Mouse (Mus musculus) forebrain, embryonic 13.5 days (tissue): ENCODE measurements at regions not wholly inside any gene's neighbourhood (a gene's known extent, or its start where the extent isn't known, plus 50 kb on each side); places are given as distances from the start of the nearest gene placed in this dataset.

ENCODE experiments used
- ATAC-seq: fragments of 200-750 bp; cut with Nextera tagmentation; 2 replicates; pipeline ENCODE4 v1.8.0; 2017
- H3K27ac ChIP-seq: fragments of 300-500 bp; sonication (generic); 2 replicates; pipeline ENCODE4 v1.5.1; 2015; ENCODE audit warnings: inconsistent platforms, mild to moderate bottlenecking, moderate library complexity
- H3K27me3 ChIP-seq: fragments of 300-500 bp; sonication (generic); 2 replicates; pipeline ENCODE4 v1.6.1; 2015; ENCODE audit warnings: mild to moderate bottlenecking, inconsistent platforms
- H3K36me3 ChIP-seq: fragments of 300-500 bp; sonication (generic); 2 replicates; pipeline ENCODE4 v1.6.1; 2015; ENCODE audit warnings: mild to moderate bottlenecking, inconsistent platforms; ENCODE audit not compliant: poor library complexity, severe bottlenecking
- H3K4me1 ChIP-seq: fragments of 300-500 bp; sonication (generic); 2 replicates; pipeline ENCODE4 v1.6.1; 2015; ENCODE audit warnings: inconsistent platforms
- H3K4me2 ChIP-seq: fragments of 300-500 bp; sonication (generic); 2 replicates; pipeline ENCODE4 v1.6.1; 2015; ENCODE audit warnings: inconsistent platforms, mild to moderate bottlenecking, moderate library complexity
- H3K4me3 ChIP-seq: fragments of 300-500 bp; sonication (generic); 2 replicates; pipeline ENCODE4 v1.5.1; 2015; ENCODE audit warnings: mild to moderate bottlenecking, inconsistent platforms
- H3K9ac ChIP-seq: fragments of 300-500 bp; sonication (generic); 2 replicates; pipeline ENCODE4 v1.6.1; 2015; ENCODE audit warnings: mild to moderate bottlenecking, inconsistent platforms
- H3K9me3 ChIP-seq: fragments of 300-500 bp; sonication (generic); replicated peaks from 2 replicates; pipeline ENCODE4 v1.6.1; 2016; ENCODE audit warnings: inconsistent platforms
- WGBS: fragments of 180-500 bp; shearing (Covaris S2); methylation state at CpG from one replicate; pipeline ENCODE4 v1.1.7; 2015; 5-methylcytosine and 5-hydroxymethylcytosine counted together

DNA sequence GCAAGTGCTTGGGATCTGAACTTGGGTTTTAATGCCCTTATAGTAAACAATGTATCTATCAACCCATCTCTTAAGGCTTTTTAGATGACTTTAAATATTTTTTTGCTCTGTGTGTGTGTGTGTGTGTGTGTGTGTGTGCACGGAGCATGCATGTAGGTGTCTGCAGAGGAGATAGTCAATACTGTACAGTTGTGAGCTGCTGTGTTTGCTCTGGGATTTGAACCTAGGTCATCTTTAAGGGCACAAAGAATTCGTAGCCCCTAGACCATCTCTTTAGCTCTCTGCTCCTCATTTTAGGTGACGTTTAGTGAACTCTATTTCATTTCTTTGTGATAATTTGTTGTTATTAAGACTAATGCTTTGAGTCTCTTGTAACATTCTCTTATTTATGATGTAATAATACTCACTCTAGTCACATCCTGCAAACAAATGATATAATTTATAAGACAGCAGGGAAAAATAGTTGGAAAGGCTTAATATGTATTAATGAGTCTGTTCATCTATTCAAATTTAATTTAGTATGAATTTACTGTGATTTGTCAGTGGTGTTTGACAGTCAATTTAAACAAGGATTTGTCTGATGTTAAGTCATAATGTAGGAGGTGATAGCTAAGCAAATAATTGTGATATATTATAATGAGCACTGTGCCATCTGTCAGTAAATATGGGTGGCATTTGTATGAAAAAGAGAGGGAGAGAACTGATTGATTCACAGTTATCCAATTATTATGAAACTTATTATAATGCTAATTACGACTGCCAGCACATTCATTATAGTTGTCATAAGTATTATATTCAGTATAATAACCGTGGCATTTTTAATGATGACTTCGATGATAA lies 212.8 kb upstream of the Tnc start:
- H3K4me1 ChIP-seq, result no peaks in the 10 kb centered on the region
- no peak overlapping the region for H3K9ac ChIP-seq
- H3K27ac ChIP-seq, result no peak overlapping the region
- H3K4me2 ChIP-seq, result no peak overlapping the region
- no peaks in the 10 kb centered on the region for H3K27me3 ChIP-seq
- no peaks in the 10 kb centered on the region for H3K36me3 ChIP-seq
- H3K4me3 ChIP-seq, result no peak overlapping the region
- 71% methylated on average over 6 of the region's 6 CpGs for WGBS
- peak; percentile 89 for ATAC-seq
- no peaks in the 10 kb centered on the region for H3K9me3 ChIP-seq

DNA sequence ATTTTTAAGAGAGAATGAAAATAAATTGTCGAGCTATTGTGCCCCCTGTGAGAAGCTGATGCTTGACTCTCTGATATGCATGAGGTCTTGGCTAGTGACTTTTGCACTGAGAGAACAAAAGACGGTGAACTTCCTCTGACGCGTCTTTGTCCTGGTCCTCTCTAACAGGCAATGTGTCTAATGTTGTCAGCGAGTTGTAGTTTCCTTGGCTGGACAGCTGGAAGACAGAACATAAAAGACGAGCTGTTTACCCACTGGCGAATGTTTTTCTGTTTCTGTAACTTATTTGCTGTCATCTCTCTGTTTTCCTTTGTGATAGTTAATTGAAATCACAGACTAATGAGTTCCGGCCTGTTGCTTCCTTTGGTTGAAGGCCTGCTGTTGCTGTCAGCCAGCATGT lies 208.4 kb upstream of the Tnc start:
- H3K4me2 ChIP-seq, result no peak overlapping the region
- no peak overlapping the region for H3K9ac ChIP-seq
- H3K9me3 ChIP-seq, result no peaks in the 10 kb centered on the region
- H3K4me1 ChIP-seq, result no peaks in the 10 kb centered on the region
- 70% methylated on average over 8 of the region's 8 CpGs for WGBS
- no peak for ATAC-seq
- H3K4me3 ChIP-seq, result no peak overlapping the region
- no peaks in the 10 kb centered on the region for H3K36me3 ChIP-seq
- H3K27ac ChIP-seq, result no peak overlapping the region
- H3K27me3 ChIP-seq, result no peaks in the 10 kb centered on the region

DNA sequence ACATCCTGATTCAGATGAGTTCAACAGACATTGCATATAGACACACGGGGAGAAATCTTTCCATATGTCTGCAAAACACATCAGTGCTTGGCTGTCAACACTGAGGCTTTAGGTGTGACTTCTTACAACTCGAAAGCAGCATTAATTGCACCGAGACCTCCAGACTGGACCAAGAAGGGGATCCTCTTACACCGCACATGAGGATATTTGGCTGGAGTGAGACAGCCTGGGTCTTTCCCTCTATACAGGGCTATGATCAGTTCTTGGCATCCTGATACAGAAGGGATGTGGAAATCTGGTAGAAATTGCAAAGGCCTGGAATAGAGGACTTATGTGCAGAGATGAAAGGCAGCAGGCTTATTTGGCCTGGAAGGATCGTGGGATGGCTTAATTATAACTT lies 203.9 kb upstream of the Tnc start:
- no peak for ATAC-seq
- H3K4me2 ChIP-seq, result no peak overlapping the region
- no peaks in the 10 kb centered on the region for H3K9me3 ChIP-seq
- no peak overlapping the region for H3K9ac ChIP-seq
- H3K27me3 ChIP-seq, result no peaks in the 10 kb centered on the region
- 86% methylated on average over 5 of the region's 5 CpGs for WGBS
- no peak overlapping the region for H3K27ac ChIP-seq
- no peaks in the 10 kb centered on the region for H3K4me1 ChIP-seq
- no peaks in the 10 kb centered on the region for H3K36me3 ChIP-seq
- no peak overlapping the region for H3K4me3 ChIP-seq

DNA sequence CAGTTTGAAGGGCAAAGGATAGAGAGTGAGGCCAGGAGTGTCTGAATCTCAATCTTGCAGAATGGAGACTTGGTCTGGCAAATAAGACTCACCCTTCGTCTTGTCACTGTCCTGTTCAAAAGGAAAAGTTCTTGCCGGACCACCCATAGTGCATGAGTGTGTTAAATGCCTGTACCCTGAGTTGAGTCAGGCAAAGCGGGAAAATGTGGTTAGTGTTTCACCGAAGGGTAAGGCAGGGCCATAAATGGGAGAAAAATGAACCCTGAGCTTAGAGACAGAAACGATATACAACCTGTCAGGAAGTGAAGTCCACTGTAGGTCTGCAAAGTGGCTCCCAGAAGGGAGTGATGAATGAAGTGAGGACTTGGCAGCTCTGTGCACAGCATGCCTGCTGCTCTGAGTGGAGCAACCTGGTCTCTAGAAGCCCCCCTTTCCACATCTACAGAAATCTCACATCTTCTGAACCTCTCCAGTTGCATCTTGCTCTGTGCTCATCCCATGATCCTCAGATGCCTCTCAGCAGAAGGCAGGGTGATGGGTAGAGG lies 191.5 kb upstream of the Tnc start:
- no peak for ATAC-seq
- Histone ChIP-seq H3K9me3 (no peaks in the 10 kb centered on the region), H3K36me3 (no peaks in the 10 kb centered on the region), H3K27me3 (no peaks in the 10 kb centered on the region), H3K27ac (no peak overlapping the region), H3K9ac (no peak overlapping the region), H3K4me3 (no peak overlapping the region), H3K4me1 (no peaks in the 10 kb centered on the region), H3K4me2 (no peak overlapping the region)
- 78% methylated on average over 5 of the region's 5 CpGs for WGBS

DNA sequence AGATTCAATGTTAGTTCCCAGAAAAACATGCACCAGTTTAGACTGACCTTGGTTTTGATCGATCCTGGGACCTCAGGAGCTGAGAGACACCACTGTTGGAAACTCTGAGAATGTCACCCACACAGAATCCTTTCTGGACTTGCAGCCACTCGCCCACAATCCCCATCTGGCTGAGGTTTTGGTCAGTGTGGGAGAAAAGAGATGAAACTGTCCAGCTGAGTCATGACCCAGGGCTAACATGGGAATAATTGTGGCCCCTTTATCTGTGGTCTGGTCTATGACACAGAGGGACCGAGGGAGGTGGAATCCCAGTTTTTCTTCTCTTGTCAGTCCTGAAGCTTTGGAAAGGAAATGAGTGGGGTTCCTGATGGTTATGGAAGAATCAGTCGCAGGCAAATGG lies 188.7 kb upstream of the Tnc start:
- Histone ChIP-seq H3K4me2 (no peak overlapping the region), H3K4me1 (no peaks in the 10 kb centered on the region), H3K27ac (no peak overlapping the region), H3K9me3 (no peaks in the 10 kb centered on the region), H3K27me3 (no peaks in the 10 kb centered on the region), H3K9ac (no peak overlapping the region), H3K4me3 (no peak overlapping the region), H3K36me3 (no peaks in the 10 kb centered on the region)
- WGBS, result 86% methylated on average over 4 of the region's 4 CpGs
- ATAC-seq, result no peak

DNA sequence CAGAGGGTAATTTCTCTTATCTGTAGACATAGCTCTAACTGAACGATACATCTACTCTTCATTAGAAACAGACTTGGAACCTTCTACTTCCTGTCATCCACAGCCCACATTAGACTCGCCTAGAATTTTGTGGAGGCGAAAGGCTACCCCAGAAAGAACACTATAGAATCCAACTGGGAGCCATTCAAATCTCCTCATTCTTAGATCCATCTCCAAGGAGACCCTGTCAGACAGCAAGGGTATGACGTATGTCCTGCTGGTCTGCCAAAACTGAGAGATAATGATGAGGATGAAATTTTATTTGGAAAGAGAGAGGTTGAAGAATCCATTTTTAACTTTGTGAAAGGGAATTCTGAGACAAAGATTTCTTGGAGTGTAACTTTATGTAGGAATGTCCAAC lies 185.3 kb upstream of the Tnc start:
- no peak overlapping the region for H3K27ac ChIP-seq
- no peaks in the 10 kb centered on the region for H3K4me1 ChIP-seq
- 65% methylated on average over 4 of the region's 4 CpGs for WGBS
- H3K9me3 ChIP-seq, result no peaks in the 10 kb centered on the region
- H3K27me3 ChIP-seq, result no peaks in the 10 kb centered on the region
- H3K4me3 ChIP-seq, result no peak overlapping the region
- no peak overlapping the region for H3K4me2 ChIP-seq
- no peak for ATAC-seq
- no peak overlapping the region for H3K9ac ChIP-seq
- H3K36me3 ChIP-seq, result no peaks in the 10 kb centered on the region

DNA sequence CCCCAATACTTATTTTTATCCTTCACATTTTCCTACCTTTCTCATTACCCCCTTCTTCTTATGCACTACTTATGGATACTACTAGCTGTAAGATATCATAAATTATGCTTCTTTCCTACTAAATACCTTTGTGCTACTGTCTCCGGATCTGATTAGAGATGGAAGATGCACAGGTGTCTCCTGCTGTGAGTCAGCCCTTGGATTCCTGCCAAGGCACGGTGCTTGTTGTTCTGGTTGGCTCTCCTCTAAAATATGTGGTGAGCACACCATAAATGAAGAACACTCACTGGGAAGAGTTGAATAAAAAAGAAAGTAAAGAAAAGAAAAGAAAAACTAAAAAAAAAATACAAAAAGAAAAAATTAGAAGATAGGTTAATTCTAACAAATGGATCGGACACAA lies 181.5 kb upstream of the Tnc start:
- 67% methylated on average over 3 of the region's 3 CpGs for WGBS
- Histone ChIP-seq H3K36me3 (no peaks in the 10 kb centered on the region), H3K4me2 (no peak overlapping the region), H3K27ac (no peak overlapping the region), H3K9me3 (no peaks in the 10 kb centered on the region), H3K27me3 (no peaks in the 10 kb centered on the region), H3K4me1 (no peaks in the 10 kb centered on the region), H3K9ac (no peak overlapping the region), H3K4me3 (no peak overlapping the region)
- no peak for ATAC-seq

DNA sequence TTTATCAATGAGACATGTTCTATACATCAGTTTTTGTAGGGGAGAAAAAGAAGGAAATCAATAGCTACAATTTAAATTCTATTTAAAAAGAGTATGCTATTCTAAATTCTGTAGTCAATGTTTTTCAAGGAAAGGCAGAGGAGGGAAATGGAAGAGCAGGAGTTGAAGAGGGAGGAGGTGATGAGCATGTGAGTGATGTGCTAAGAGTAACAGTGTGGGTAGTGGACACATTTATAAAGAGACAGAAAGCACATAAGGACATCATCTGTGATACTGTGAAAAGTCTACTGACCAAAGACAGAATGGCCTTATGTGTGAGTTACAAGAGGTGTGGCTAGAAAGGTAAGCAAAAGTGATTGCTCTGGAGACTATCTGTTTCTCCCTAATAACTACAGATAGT lies 179.8 kb upstream of the Tnc start:
- H3K4me1 ChIP-seq, result no peaks in the 10 kb centered on the region
- H3K4me2 ChIP-seq, result no peak overlapping the region
- H3K9me3 ChIP-seq, result no peaks in the 10 kb centered on the region
- H3K27ac ChIP-seq, result no peak overlapping the region
- no peaks in the 10 kb centered on the region for H3K36me3 ChIP-seq
- no peaks in the 10 kb centered on the region for H3K27me3 ChIP-seq
- no peak overlapping the region for H3K4me3 ChIP-seq
- ATAC-seq, result no peak
- H3K9ac ChIP-seq, result no peak overlapping the region

DNA sequence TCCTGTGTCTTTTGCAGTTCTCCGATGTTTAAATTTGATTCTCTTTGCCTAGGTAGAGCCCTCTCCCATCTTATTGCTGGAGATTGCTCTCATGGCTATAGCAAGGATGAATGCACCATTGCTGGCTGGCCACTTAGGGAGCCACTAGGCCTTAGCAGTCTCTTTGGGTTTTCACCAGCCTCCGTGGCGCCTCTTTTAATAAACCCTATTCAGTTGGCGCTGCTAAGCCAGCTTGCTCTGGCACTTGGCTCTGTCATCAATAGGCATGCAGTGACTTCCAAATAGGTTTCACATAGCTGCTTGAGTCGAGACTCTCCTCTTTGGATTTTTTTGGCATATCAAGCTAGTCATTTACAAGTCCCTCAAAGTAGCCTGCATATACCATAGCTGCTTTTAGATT lies 178.1 kb upstream of the Tnc start:
- no peak for ATAC-seq
- H3K9me3 ChIP-seq, result no peaks in the 10 kb centered on the region
- 68% methylated on average over 5 of the region's 5 CpGs for WGBS
- no peaks in the 10 kb centered on the region for H3K4me1 ChIP-seq
- no peak overlapping the region for H3K4me2 ChIP-seq
- no peak overlapping the region for H3K4me3 ChIP-seq
- no peaks in the 10 kb centered on the region for H3K36me3 ChIP-seq
- no peak overlapping the region for H3K27ac ChIP-seq
- H3K9ac ChIP-seq, result no peak overlapping the region
- H3K27me3 ChIP-seq, result no peaks in the 10 kb centered on the region

DNA sequence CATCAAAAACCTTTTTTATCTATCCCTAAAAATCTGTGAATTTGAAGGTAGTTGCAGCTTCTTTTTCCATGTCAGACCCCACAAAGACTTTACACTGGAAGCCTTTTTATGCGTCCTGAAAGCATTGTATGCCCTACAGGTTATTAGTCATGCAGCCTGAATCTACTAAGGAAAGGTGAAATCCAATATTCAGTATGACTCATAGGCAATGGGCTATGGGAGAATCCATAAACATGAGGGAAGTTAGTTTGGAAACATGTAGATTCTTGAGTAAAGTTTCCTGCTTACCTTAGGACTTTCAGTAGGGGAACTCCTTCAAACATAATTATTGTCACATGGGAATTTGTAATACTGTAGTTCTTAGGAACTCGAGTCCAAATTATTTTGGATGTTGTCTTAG lies 173.0 kb upstream of the Tnc start:
- 88% methylated on average over 2 of the region's 2 CpGs for WGBS
- Histone ChIP-seq H3K4me1 (no peaks in the 10 kb centered on the region), H3K27me3 (no peaks in the 10 kb centered on the region), H3K9me3 (no peaks in the 10 kb centered on the region), H3K4me2 (no peak overlapping the region), H3K4me3 (no peak overlapping the region), H3K9ac (no peak overlapping the region), H3K36me3 (no peaks in the 10 kb centered on the region), H3K27ac (no peak overlapping the region)
- no peak for ATAC-seq

DNA sequence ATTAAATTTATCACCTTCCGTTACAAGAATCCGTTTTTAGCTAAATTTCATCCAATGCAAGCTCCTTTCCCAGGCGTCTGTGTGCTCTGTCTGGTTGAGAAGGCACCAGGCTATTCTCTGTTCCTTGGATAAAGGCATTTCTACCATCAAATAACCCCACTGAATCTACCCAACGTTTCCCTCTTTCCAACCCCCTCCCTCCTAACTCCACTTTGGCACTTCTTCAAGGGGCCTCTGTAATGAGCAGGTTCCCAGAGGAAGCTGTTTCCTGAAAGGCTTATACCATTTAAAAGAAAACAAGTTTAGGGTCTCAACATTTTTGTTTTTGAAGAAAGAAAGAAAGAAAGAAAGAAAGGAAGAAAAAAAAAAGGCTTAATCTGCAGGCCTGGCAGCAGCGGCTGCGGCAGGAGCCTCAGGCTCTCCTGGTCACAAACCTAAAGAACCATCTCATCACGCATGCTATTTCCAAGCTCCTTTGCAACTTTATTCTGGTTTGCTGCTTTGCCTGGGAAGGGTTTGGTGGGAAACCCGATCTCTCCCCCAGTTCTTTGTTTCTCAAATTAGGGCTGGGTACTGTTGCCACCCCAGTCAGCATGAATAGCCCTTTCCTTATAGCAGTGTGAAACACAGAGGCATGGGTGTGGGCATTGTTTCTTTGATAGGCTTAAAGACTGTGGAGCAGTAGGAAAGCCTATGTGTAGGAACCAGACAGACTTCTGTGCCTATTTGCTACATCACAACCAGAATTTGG lies 160.5 kb upstream of the Tnc start:
- 14% methylated on average over 8 of the region's 8 CpGs for WGBS
- peaks cover 8% of the 10 kb centered on the region; the same call in 1 of the 2 replicates for H3K4me1 ChIP-seq
- no peak overlapping the region for H3K4me2 ChIP-seq
- H3K36me3 ChIP-seq, result no peaks in the 10 kb centered on the region
- H3K27me3 ChIP-seq, result no peaks in the 10 kb centered on the region
- peaks cover 4% of the 10 kb centered on the region; the same call in 1 of the 2 replicates for H3K9me3 ChIP-seq
- peak; percentile 99 for ATAC-seq
- no peak overlapping the region for H3K9ac ChIP-seq
- no peak overlapping the region for H3K4me3 ChIP-seq
- peak overlapping the region; percentile 35 for H3K27ac ChIP-seq

DNA sequence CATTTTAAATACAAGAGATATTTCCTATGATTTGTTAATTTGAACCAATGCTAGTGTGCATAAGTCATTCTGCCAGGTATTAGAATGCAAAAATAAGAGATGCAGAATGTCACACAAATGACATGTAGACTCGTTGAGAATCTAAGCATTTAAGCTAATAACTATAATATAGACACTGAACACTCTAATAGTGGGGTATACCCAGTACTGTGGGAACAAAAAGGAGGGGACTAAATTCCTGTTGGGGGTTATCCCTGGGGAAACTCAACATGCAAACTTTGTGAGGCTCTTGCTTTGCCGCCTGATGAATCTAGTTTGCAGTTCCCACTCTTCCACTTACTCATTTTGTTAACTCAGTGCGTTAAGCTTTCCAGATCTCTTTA lies 154.0 kb upstream of the Tnc start:
- Histone ChIP-seq H3K27me3 (no peaks in the 10 kb centered on the region), H3K36me3 (no peaks in the 10 kb centered on the region), H3K4me3 (no peak overlapping the region), H3K9ac (no peak overlapping the region), H3K4me2 (no peak overlapping the region), H3K27ac (no peak overlapping the region), H3K9me3 (peaks cover 4% of the 10 kb centered on the region; the same call in 1 of the 2 replicates), H3K4me1 (peaks cover 8% of the 10 kb centered on the region)
- peak; percentile 67 for ATAC-seq
- 88% methylated on average over 3 of the region's 3 CpGs for WGBS
